Mouse (Mus musculus) limb, embryonic 11.5 days (tissue): ENCODE measurements around the gene Itpr2. TPM values are rescaled to one million over a fixed set of nuclear protein-coding genes. Genes with fewer than 3 reads are reported as not detected.
A peak's percentile ranks its signal among the peaks of the same experiment; 100 is the strongest.

ENCODE experiments used
- ATAC-seq: fragments of 200-750 bp; cut with Nextera tagmentation; 2 replicates; pipeline ENCODE4 v1.8.0; 2017; ENCODE audit warnings: low read depth; ENCODE audit not compliant: insufficient number of reproducible peaks, low FRiP score, low TSS enrichment
- DNase-seq: peaks from one replicate; pipeline ENCODE4 v3.0.0-alpha.2; 2015; ENCODE audit warnings: low spot score
- H3K27ac ChIP-seq: fragments of 300-500 bp; sonication (generic); replicated peaks from 2 replicates; pipeline ENCODE4 v1.5.1; 2014; ENCODE audit warnings: low read depth, mild to moderate bottlenecking, low read length
- H3K27me3 ChIP-seq: fragments of 300-500 bp; sonication (generic); 2 replicates; pipeline ENCODE4 v1.6.1; 2014; ENCODE audit warnings: mild to moderate bottlenecking, low read length, mixed read lengths; ENCODE audit not compliant: control insufficient read depth, insufficient read depth
- H3K36me3 ChIP-seq: fragments of 300-500 bp; sonication (generic); 2 replicates; pipeline ENCODE4 v1.6.1; 2014; ENCODE audit warnings: mild to moderate bottlenecking, low read length, moderate library complexity, mixed read lengths; ENCODE audit not compliant: control insufficient read depth, insufficient read depth
- H3K4me1 ChIP-seq: fragments of 300-500 bp; sonication (generic); 2 replicates; pipeline ENCODE4 v1.6.1; 2014; ENCODE audit warnings: low read length, mixed read lengths; ENCODE audit not compliant: control insufficient read depth, insufficient read depth
- H3K4me2 ChIP-seq: fragments of 300-500 bp; sonication (generic); 2 replicates; pipeline ENCODE4 v1.6.1; 2014; ENCODE audit warnings: low read depth, mild to moderate bottlenecking, moderate library complexity; ENCODE audit not compliant: severe bottlenecking
- H3K4me3 ChIP-seq: fragments of 300-500 bp; sonication (generic); 2 replicates; pipeline ENCODE4 v1.5.1; 2014; ENCODE audit warnings: low read depth, low read length
- H3K9ac ChIP-seq: fragments of 300-500 bp; sonication (generic); 2 replicates; pipeline ENCODE4 v1.6.1; 2014; ENCODE audit warnings: mild to moderate bottlenecking, low read length
- H3K9me3 ChIP-seq: fragments of 300-500 bp; sonication (generic); 2 replicates; pipeline ENCODE4 v1.6.1; 2016; ENCODE audit warnings: low read length; ENCODE audit not compliant: control insufficient read depth
- WGBS: fragments of 180-500 bp; shearing (Covaris S2); extraction: QIAGEN DNeasy Blood & Tissue Kit; methylation state at CpG from one replicate; pipeline ENCODE4 v1.1.7; 2014; 5-methylcytosine and 5-hydroxymethylcytosine counted together
- polyA plus RNA-seq: library from polyadenylated mRNA; unstranded; fragments of >200 nt; fragmentation: Nextera tagmentation; extraction: Ambion mirVana; gene quantifications from 2 replicates; pipeline ENCODE4 v1.2.1, GENCODE M21; 2014

Gene Itpr2
- polyA plus RNA-seq, 1 experiment from 2014 or later = 5.7 TPM

DNA sequence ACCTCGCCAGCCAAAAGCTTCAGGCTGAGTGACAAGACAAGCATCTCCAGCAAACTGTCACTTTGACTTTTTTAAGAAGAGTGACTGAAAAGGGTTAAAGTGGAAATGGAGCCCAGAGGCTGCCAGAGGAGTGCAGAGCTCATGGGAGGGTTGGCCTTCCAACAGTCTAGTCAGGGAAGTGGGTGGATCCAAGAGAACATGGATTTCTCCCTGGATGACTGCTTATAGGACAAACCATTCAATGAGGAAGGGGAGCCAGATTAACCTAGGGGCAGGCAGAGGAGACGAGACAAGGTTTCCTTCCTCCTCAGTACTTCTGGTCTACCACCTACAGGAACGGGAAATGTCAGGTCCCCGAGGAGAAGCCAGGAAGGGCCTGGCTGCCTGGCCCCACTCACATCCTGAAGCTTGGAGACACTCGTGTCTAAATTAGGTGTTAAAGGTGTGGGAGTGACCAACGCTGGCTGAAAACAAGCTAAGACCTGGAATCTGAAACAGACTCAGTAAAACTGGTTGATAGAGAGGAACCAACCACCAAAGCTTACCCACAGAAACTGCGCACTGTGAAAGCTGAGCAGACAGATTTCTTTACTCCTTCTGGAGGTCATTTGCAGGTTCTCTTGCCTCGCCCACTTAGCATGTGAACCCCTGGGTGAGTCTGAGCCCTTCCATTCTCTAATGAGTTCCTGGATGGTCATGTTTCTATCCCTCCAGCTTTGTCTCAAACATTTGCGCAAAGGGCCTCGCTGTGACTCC is 294.6 kb downstream of the Itpr2 start:
- 0 out of 2 replicates have a peak, but pooled peaks cover 3% of the 10 kb centered on the region for H3K4me1 ChIP-seq
- H3K27ac ChIP-seq = no peak overlapping the region
- ATAC-seq (no peak), DNase-seq (no peak)
- H3K36me3 ChIP-seq = no peaks in the 10 kb centered on the region
- H3K9ac ChIP-seq = no peak overlapping the region
- no peaks in the 10 kb centered on the region for H3K9me3 ChIP-seq
- no peak overlapping the region for H3K4me3 ChIP-seq
- WGBS = 79% methylated on average over 10 of the region's 10 CpGs
- H3K27me3 ChIP-seq = no peaks in the 10 kb centered on the region
- no peak overlapping the region for H3K4me2 ChIP-seq

DNA sequence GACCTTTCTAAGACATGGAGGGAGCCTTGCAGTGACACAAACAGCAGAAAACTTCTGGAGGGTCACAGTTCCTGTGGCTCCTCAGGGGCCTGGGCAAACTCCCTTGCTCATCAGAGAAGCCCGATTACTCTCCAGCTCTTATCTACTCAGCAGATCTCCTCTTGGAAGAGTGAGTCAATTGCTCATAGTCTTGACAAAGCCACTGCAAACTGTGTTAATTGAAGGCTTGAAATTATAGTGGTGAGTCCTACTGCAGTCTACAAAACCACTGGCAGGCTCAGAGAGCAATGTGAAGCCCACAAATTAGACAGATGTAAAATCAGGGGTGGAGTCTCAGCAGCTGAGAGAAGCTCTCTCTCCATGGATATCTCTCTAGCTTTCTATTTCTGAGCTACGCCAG is 296.9 kb downstream of the Itpr2 start:
- DNase-seq = no peak
- no peak overlapping the region for H3K27ac ChIP-seq
- H3K4me3 ChIP-seq = no peak overlapping the region
- no peaks in the 10 kb centered on the region for H3K36me3 ChIP-seq
- H3K9ac ChIP-seq = no peak overlapping the region
- no peaks in the 10 kb centered on the region for H3K9me3 ChIP-seq
- 51% methylated on average over 2 of the region's 2 CpGs for WGBS
- ATAC-seq = no peak
- H3K27me3 ChIP-seq = no peaks in the 10 kb centered on the region
- 0 out of 2 replicates have a peak, but pooled peaks cover 3% of the 10 kb centered on the region for H3K4me1 ChIP-seq
- no peak overlapping the region for H3K4me2 ChIP-seq

- no peak for DNase-seq
- ATAC-seq = no peak
- no peak overlapping the region for H3K4me2 ChIP-seq
- H3K4me3 ChIP-seq = no peak overlapping the region
- no peaks in the 10 kb centered on the region for H3K9me3 ChIP-seq
- H3K9ac ChIP-seq = no peak overlapping the region
- no peaks in the 10 kb centered on the region for H3K27me3 ChIP-seq
- 69% methylated on average over 4 of the region's 4 CpGs for WGBS
- 0 out of 2 replicates have a peak, but pooled peaks cover 3% of the 10 kb centered on the region for H3K4me1 ChIP-seq
- H3K36me3 ChIP-seq = no peaks in the 10 kb centered on the region
- no peak overlapping the region for H3K27ac ChIP-seq
Observed at GRCm38 (mm10) chr6:146204470-146204869, 297.6 kb downstream of the Itpr2 start.

DNA sequence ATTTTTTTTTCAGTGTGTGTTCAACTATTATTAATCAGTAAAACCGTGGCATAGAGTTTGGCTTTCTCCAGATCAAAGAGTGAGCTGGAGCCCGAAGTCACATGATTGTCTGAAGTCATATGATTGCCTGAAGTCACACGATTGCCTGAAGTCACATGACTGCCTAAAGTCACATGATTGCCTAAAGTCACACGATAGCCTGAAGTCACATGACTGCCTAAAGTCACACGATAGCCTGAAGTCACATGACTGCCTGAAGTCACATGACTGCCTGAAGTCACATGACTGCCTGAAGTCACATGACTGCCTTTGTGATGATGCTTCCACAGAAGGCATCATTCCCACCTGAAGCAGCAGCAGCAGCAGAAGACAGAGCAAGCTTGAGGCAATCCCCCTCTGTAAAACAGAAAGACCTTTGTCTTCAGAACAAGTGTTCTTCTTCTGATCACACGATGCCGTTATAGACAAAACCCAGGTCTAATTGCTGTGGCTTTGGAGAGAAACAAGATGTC is 304.1 kb downstream of the Itpr2 start:
- H3K27me3 ChIP-seq = no peaks in the 10 kb centered on the region
- WGBS = 93% methylated on average over 7 of the region's 7 CpGs
- ATAC-seq = no peak

DNA sequence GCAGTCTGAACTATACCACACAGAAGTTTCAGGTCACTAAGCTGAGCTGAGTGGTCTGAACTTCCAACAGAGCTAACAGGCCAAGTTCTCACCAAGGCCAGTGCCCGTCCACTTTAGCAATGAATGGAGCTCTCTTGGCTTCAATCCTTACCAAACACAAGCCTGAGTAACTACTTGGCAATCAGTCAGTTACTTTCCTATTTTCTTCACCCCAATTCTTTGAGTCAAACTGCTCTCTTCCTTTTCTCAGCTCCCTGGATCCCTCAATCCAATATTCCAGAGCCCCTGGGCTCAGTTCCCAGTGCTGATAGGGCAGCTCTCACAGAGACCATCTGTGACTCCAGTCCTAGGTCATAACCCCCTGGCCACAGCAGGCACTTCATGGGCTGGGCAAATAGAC is 305.3 kb downstream of the Itpr2 start:
- no peak overlapping the region for H3K4me3 ChIP-seq
- no peaks in the 10 kb centered on the region for H3K36me3 ChIP-seq
- 92% methylated on average over 1 of the region's 1 CpGs for WGBS
- no peaks in the 10 kb centered on the region for H3K4me1 ChIP-seq
- no peak overlapping the region for H3K4me2 ChIP-seq
- no peaks in the 10 kb centered on the region for H3K27me3 ChIP-seq
- H3K27ac ChIP-seq = no peak overlapping the region
- DNase-seq (no peak), ATAC-seq (no peak)
- H3K9ac ChIP-seq = no peak overlapping the region
- no peaks in the 10 kb centered on the region for H3K9me3 ChIP-seq

More for the DNA sequence above, 304.1 kb downstream of the Itpr2 start:
- Histone ChIP-seq H3K36me3 (no peaks in the 10 kb centered on the region), H3K27ac (no peak overlapping the region), H3K9ac (no peak overlapping the region), H3K4me3 (no peak overlapping the region), H3K4me1 (no peaks in the 10 kb centered on the region), H3K9me3 (no peaks in the 10 kb centered on the region), H3K4me2 (no peak overlapping the region)
- no peak for DNase-seq

DNA sequence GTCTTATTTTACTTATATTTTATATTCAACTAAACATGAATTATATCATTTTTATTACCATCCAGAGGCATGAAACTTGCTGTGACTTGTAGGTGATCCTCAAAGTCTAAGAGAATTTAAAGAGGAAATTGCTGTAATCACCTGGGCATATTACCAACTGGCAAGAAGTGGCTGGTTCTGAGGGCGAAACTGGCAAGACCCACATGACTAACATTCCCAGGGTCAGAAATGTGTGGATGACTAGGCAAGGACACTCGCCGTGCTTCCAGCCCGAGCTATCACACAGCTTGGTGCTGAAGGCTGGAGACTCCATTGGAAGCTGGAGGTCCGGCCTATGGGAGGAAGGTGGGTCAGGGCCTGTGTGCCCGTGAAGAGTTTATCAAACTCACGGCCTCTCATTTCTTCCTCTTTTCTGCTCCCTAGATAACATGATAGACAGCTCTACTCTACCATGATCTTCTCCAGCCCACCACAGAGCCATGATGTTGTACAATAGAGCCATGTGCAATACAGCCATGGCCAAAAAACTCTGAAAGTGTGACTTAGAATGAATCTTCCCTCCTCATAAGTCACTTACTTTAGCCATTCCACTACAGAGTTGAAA is 306.1 kb downstream of the Itpr2 start:
- Histone ChIP-seq H3K4me2 (no peak overlapping the region), H3K36me3 (no peaks in the 10 kb centered on the region), H3K27me3 (no peaks in the 10 kb centered on the region), H3K27ac (no peak overlapping the region), H3K4me3 (no peak overlapping the region), H3K4me1 (no peaks in the 10 kb centered on the region), H3K9ac (no peak overlapping the region), H3K9me3 (no peaks in the 10 kb centered on the region)
- no peak for ATAC-seq
- 90% methylated on average over 7 of the region's 7 CpGs for WGBS
- DNase-seq = no peak

DNA sequence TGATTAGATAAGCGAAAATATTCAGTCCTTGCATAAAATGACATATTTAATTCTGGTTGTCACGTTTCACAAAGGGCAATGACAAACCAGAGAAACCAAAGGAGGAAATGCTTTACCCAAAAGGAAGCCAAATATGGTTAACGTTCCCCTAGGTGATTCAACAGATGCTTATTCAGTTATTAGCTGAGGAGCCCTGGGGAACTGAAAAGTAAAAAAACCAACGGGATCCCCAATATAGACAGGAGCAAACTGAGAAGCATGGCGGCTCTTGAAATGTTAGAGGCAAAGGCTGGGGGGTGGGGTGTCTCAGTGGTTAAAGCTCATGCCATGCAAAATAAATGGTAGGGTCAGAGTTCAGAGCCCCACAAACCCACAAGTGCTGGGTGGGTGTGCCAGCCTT is 310.1 kb downstream of the Itpr2 start:
- no peak for ATAC-seq
- Histone ChIP-seq H3K27ac (no peak overlapping the region), H3K9ac (no peak overlapping the region), H3K27me3 (no peaks in the 10 kb centered on the region), H3K4me3 (no peak overlapping the region), H3K4me2 (no peak overlapping the region), H3K9me3 (no peaks in the 10 kb centered on the region), H3K4me1 (0 out of 2 replicates have a peak, but pooled peaks cover 2% of the 10 kb centered on the region), H3K36me3 (no peaks in the 10 kb centered on the region)
- DNase-seq = no peak
- WGBS = 85% methylated on average over 5 of the region's 5 CpGs

DNA sequence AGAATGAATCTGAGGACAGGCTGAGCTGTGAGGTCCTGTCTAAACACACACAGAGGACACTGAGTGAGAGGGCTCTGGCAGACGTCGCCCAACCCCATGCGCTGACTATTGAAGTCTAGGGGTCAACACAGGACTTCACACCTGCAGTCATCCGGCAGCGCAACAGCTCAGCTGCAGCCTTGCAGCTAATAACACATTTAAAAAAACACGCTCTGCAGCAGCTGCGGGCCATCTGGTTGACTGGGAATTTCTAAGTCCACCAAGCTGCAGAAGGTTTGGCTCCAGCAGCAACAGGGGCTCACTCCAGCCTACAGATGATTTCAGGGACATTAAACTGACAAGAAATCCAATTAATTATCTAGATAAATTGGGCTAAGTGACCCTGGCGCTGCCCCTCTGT is 312.0 kb downstream of the Itpr2 start:
- no peak overlapping the region for H3K9ac ChIP-seq
- WGBS = 20% methylated on average over 8 of the region's 8 CpGs
- H3K36me3 ChIP-seq = no peaks in the 10 kb centered on the region
- DNase-seq (peak; percentile 75), ATAC-seq (peak; percentile 73)
- H3K27me3 ChIP-seq = no peaks in the 10 kb centered on the region
- H3K9me3 ChIP-seq = no peaks in the 10 kb centered on the region
- H3K4me3 ChIP-seq = no peak overlapping the region
- no peak overlapping the region for H3K27ac ChIP-seq
- 0 out of 2 replicates have a peak, but pooled peaks cover 2% of the 10 kb centered on the region for H3K4me1 ChIP-seq
- H3K4me2 ChIP-seq = peak overlapping the region; percentile 30; the same call in 1 of the 2 replicates
